Mouse (Mus musculus): Measurements from ENCODE around the gene Nipa2. TPM values are rescaled to one million over a fixed set of nuclear protein-coding genes. Genes with fewer than 3 reads are reported as not detected.
"Not testable (repeated sequence)": the region's sequence is repeated elsewhere in the genome, so short reads cannot be mapped to it uniquely, and the experiment has no call there.

Nipa2 gene
- polyA plus RNA-seq, 3 experiments from 2014 or later = 14.3 to 29.1 (median 17.8) TPM

GRCm38 (mm10) chr7:55935025-55935424 lies 27.3 kb downstream of the Nipa2 start:
- ATAC-seq = no peak

- ATAC-seq = no peak
These were observed 33.6 kb downstream of the Nipa2 start for GRCm38 (mm10) chr7:55928649-55929048.

GRCm38 (mm10) chr7:55927262-55927661 lies 35.0 kb downstream of the Nipa2 start:
- ATAC-seq = no peak

- not testable (repeated sequence) for ATAC-seq
These were observed 43.9 kb downstream of the Nipa2 start for GRCm38 (mm10) chr7:55918365-55918764.

GRCm38 (mm10) chr7:55912118-55912517 lies 50.2 kb downstream of the Nipa2 start:
- ATAC-seq = no peak

- ATAC-seq = peak; percentile 70
These were observed 50.9 kb downstream of the Nipa2 start for GRCm38 (mm10) chr7:55911371-55911770.

- no peak for ATAC-seq
These were observed 51.9 kb downstream of the Nipa2 start for GRCm38 (mm10) chr7:55910356-55910755.

GRCm38 (mm10) chr7:55909519-55909918 lies 52.8 kb downstream of the Nipa2 start:
- no peak for ATAC-seq

GRCm38 (mm10) chr7:55905449-55905848 lies 56.8 kb downstream of the Nipa2 start:
- ATAC-seq = no peak

- no peak for ATAC-seq
These were observed 58.5 kb downstream of the Nipa2 start for GRCm38 (mm10) chr7:55903766-55904165.

- ATAC-seq = peak; percentile 38
These were observed 70.5 kb downstream of the Nipa2 start for GRCm38 (mm10) chr7:55891797-55892196.

GRCm38 (mm10) chr7:55890731-55891130 lies 71.5 kb downstream of the Nipa2 start:
- no peak for ATAC-seq

- no peak for ATAC-seq
These were observed 72.3 kb downstream of the Nipa2 start for GRCm38 (mm10) chr7:55889996-55890395.

GRCm38 (mm10) chr7:55888603-55889002 lies 73.7 kb downstream of the Nipa2 start:
- no peak for ATAC-seq

Other genes starting within 250 kb of the Nipa2 start
- under 1 TPM in 2 of 3 experiments, not detected in 1; 0.32 to 0.83 TPM for gene Siglech, start 194.3 kb downstream of the Nipa2 start, polyA plus RNA-seq (2017; shearing (Covaris generic))
- gene Tubgcp5, start 168.3 kb downstream of the Nipa2 start, polyA plus RNA-seq (2017; shearing (Covaris generic)) = 10 to 100 TPM; 31.8 to 38.7 (median 33.4) TPM
- 100 to 1,000 TPM in 1 of 3 experiments, 10 to 100 TPM in 2; 86.4 to 118 (median 99.8) TPM for gene Cyfip1, start 120.7 kb downstream of the Nipa2 start, polyA plus RNA-seq (2017; shearing (Covaris generic))
- gene Nipa1, start 57.5 kb upstream of the Nipa2 start, polyA plus RNA-seq (2017; shearing (Covaris generic)) = under 1 TPM in 2 of 3 experiments, not detected in 1; 0.22 to 0.36 TPM
- 10 to 100 TPM; 17.6 to 34.1 (median 20.7) TPM for gene Herc2, start 87.7 kb upstream of the Nipa2 start, polyA plus RNA-seq (2017; shearing (Covaris generic))